Mouse (Mus musculus): ENCODE data around the gene Prss27.

Gene Prss27

DNA sequence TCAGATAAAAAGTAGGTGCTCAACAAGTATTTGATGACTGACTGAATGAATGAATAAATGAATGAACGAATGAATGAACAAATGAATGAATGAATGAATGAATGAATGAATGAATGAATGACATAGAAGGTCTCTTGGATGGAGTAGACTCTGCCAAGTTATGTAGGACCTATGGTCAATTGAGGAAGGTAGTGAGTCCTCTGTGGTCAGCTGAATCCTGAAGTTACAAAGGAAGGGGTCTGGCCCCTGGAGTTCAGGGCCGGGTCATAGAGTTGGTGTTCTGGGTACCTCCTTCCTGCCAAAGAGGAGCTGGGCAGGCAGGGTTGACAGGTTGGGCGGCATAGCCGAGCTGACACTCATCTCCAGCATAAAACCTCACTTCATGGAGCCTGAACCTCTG is at the start of gene Prss27:
TSS of gene Prss27 (plus strand) at position 301 of the 400 bp plus-strand sequence.
- no peak for DNase-seq (ENCODE audit: extremely low read depth, low read depth)

DNA sequence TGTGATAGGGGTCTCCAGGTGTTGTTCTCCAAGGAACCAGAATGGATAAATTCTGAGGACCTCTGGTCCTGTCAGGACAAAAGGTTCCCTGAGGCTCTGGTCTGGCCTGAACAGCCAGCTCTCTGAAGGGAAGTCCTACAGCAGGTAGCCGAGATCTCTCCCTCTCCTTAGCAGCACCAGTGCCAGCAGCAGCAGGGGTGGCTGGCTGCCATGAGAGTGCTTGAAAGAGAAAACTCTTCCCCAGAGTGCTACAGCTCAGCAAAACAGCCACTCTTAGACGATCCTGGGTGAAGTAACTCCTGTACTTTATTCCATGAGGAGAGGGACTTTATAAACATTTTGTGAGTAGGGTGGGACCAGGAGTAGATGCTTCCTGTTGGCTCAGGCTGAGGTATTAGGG is 48.1 kb upstream of the Prss27 start:
- no peak for DNase-seq (ENCODE audit: extremely low read depth, low read depth)

DNA sequence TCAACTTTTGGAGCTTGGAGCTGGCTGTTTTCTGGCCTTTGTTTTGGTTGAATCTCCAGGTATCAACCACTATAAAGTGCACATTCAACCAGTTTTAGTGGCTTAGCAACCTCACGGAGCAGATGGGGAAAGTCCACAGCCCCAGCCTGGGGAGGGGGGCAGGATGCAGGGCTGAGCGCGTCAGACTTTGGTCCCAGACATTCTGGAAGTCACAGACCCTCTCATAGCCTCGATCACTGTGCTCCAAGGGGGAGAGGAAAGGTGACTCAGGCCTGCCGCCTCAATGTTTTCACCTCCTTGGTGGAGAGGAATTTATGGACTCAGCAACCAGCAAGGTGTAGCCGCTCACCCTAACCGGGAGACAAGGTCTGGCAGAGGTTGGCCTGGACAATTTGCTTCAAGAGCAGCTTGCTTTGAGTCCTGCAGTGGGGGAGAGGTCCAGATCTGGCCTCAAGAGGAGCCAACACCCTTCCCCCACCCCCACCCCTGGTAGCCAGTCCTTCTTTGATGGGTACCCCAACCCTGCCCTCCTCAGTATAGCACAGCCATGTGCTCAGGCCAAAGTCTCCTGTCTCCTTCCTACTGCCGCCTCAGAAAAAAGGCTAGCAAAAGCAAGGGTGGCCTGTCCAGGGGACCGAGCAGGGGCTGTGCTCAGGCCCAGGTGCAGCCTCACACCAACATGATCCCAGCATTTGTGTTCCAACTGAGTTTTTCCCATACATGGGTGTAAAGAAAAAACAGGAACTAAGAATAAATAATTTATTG is 45.0 kb upstream of the Prss27 start:
- no peak for DNase-seq (ENCODE audit: extremely low read depth, low read depth)

DNA sequence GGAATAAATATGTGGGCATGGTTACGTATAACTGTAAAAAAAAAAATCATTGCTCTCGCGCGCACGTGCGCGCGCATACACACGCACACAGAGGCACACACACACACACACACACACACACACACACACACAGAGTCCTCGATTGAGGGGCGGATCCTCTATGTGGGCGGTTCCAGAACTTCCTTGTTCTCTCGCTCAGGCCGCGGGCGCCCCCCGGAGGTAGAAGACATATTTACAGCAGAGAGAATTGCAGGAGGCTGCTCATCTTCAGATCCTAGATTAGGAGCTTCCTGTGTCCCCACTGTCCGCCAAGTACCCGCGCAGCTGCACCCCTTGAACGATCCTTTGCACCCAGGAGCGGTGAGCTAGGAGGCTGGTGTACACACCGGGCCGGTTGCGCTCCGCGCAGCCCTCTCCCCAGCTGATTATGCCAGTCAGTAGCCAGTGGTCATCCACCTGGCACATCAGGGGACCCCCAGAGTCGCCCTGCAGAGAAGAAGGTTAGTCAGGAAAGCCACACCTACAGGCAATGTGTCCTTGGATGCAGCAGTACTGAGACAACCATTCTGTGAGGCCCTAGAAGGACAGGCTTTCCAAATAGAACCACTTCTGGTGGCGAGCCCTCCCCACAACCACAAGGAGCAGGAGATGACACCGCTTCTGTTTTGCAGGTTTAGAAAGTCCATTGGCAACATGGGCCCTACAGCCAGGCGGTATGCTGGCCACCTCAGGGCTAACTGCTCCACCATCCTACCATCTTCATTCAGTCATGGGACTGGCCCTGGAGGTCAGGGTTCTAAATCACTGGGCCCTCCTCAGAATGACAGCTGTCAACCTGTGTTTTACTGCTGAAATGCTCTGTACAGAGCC is 44.1 kb upstream of the Prss27 start:
- DNase-seq (ENCODE audit: extremely low read depth, low read depth) = peak; percentile 81

DNA sequence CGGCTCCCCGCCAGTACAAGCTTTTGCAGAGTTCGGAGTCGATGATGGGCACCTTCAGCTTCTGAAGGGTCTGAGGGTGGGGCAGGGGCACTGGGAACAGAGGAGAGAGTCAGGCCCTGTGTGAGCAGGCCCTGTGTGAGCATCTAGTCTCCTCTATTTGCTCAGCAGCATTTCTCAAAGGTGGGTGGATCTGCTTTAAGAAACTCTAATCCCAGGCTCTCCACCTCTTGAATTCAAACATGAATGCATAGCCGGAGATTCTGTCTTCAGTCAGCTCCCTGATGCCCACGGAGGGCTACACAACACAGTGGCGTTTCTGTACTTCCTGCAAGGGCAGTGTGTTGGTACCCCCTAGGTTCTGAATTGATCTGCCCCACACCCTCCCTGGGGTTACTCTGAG is 43.3 kb upstream of the Prss27 start:
- no peak for DNase-seq (ENCODE audit: extremely low read depth, low read depth)

DNA sequence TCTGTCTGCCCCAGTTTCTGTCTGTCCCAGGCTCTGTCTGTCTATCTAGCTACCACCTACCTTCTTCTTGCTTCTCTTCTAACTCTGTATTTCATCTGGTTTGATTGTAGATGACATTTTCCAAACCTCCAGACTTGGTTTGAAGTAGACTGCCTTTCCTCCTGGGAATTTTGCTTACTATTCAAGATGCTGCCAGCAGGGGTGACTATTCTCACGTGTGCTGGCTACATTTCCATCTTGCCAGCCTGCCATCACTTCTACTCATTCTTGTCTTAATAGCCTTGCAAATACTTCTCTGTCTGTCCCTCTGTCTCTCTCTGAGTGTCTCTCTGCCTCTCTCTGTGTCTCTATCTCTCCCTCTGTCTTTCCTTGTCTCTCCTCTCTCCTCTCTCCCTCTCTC is 42.5 kb upstream of the Prss27 start:
- DNase-seq (ENCODE audit: extremely low read depth, low read depth) = no peak

DNA sequence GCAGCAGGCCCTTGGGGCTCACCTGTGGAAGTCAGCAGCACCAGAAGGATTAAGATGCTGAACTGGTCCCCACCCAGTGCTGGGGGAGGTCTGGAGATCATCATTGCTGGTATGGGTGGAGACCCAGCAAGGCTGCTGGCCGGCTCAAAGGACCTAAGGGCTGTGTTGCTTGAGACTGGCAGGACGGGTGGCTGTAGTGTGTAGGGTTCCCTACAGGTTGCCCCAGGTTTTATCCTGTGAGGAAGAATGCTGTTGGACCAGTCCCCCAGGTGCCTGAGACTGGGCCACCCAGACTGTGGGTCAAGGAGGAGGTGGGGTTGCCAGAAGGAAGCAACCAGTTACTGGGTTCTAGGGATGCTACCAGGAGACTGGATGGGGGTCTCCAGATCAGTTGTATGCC is 40.0 kb upstream of the Prss27 start, which contains the start of gene Prss22:
TSS of gene Prss22 (minus strand) at position 200 of the 400 bp plus-strand sequence.
- DNase-seq (ENCODE audit: extremely low read depth, low read depth) = no peak

DNA sequence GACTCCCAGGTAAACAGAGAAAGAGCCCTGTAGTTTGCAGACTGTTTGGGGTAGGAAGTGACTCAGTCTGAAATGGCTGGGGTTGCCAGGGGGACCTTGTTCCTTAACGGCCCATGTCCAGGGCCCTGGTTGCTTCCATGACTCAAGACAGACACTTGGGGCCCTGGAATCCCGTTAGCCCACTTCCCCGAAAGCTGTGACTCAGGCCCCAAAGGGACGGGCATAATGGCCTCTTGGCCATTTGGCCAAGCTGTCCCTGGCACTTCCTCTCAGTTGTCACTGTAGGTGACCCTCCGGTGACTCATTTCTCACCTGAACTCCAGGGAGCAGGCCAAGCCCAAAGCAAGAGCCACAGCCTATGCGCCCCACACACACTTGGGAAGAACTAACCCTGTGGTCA is 39.6 kb upstream of the Prss27 start:
- DNase-seq (ENCODE audit: extremely low read depth, low read depth) = no peak

DNA sequence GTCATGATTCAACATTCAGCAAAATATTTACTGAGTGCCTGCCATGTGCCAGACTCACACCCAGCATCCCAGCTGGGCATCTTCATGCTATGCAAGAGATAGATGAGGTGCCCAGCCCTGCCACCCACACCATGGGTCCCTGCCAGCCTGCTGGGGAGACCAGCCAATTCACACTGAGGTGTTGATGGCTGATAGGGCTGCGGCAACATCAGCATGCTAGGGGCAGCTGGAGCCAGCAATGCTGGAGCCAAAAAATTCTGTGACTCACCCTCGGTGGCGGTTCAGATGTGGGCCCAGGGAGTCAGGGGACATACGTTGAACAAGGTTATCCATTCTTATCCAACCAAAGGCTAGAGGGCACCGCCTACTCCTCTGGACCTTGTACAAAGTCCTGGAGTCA is 37.5 kb upstream of the Prss27 start:
- no peak for DNase-seq (ENCODE audit: extremely low read depth, low read depth)

DNA sequence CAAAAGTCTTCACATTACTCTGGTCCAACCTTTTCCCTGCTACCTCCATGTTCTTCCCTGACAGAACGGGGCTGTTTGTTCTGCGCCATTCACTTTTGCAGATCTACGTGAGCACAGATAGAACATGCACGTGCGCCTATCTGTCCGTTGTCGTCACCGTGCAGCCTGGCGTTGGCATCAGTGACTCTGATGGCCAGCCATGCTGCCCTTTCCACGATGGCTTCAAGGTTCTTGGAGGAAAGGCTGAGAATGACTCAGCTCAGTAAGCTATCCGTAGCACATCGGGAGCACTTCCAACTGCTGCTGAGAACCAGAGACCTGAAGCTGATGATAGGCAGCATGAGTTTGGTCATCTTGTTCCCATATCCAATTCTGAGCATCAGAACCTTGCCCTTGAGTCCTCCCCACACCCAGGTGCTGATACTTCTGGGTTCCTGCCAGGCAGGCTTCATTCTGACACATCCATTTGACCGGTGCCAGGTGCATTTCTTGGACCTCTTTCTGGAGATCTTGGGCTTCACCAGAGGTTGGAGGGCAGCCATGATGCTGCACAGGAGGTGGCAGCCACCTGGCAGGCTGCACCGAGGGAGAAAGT is 33.8 kb upstream of the Prss27 start:
- no peak for DNase-seq (ENCODE audit: extremely low read depth, low read depth)

DNA sequence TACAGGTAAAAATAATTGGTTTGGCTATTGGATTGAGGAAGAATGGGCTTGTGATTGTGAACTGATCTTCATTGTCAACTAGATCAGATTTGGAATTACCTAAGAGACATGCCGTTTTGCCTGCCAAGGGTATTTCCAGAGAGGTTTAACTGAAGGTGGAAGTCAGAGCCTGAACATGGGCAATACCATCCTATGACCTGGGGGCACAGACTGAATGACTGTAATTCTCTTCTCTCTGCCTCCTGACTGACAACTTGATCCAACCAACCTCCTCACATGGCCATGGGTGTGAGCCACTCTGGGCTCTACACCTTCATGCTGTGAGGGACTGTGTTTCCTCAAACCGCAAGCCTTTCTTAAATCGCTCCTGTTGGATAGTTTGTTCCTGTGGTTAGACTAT is 32.9 kb upstream of the Prss27 start:
- no peak for DNase-seq (ENCODE audit: extremely low read depth, low read depth)

DNA sequence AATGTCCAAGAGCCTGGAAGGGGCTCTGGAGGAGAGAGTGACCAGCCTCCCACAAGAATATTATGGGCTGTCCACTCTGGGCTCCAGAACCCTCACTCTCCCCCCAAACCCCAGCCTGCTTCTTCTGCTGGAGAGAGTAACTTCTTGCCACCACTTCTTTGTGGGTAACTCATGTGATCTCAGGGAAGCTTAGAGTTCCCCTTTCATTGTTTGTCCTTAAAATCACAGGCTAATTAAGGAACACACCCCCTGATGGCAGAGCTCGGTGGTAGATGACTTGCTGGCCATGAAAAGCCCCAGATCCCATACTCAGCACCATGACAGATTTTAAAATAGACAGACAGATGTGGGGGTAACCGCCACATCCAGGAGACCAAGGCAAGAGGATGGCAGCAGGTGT is 31.0 kb upstream of the Prss27 start:
- DNase-seq (ENCODE audit: extremely low read depth, low read depth) = peak; percentile 68

DNA sequence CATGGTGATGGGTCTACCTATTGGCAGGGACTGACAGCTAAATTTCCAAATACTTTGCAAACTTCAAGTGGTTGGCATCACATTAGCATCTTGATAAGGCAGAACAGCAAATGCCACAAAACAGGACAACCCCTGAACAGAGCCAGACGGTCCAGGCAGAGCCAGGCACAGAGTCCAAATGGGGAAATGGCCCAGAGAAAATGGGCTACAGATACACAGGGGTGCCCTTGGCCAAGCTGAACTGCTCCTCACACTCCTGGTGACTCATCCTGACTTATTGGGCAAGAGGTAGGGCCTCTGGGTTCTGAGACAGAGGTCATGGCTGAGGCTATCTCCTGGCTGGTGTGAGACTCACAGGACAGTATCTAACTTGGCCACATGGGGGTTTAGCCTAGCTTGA is 30.6 kb upstream of the Prss27 start:
- no peak for DNase-seq (ENCODE audit: extremely low read depth, low read depth)

DNA sequence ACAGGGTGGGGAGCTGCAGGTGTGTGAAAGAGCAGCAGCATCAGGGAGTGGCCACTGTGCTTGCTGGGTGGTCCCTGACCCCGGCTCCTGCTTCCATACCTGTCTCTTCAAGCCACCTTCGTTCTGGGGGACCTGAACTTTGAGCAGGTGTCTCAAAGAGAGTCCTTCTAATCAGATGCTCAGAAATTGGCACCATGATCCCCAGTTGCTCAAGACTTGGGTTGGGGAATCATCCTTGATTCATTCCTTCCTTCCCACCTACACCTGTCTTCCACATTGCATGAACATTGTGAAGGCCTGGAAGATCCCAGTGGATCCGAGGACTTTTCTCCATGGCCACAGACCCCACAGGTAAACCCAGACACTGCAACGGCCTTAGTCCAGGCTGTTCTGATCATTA is 29.8 kb upstream of the Prss27 start:
- no peak for DNase-seq (ENCODE audit: extremely low read depth, low read depth)

DNA sequence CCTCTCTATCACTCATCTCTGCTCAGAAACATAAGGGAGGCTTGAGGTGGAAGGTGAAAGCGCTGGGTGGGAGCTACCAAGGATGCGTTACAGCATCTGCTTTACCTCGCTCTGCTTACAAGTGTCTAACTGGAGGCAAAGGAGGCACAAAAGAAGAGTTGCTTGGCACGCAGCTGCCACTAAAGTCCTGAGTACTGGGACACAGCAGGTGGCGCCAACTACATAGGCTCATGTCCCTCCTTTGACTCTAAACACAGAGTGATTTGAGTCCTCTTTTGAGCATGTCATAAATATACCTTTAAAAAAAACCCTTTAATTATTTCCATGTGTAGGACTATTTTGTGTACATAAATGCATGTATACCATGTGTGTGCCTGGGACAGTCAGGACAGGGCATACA is 28.3 kb upstream of the Prss27 start:
- DNase-seq (ENCODE audit: extremely low read depth, low read depth) = no peak

DNA sequence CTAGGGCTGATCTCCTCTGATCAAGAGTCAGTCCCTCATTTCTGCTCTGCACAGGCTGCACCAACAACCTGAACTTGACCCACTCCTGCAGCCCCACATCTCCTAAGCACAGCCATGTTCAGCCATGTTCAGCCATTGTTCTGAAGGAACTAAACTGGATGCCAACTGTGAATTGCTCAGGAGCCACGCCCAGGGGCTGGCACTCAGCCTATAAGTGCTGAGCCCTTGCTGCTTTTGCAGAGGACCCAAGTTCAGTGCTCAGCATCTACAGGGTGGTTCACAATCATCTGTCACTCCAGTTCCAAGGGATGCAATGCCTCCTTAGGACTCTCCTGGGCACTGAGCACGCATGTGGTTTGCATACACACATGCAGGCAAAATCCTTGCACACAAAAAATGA is 25.0 kb upstream of the Prss27 start:
- DNase-seq (ENCODE audit: extremely low read depth, low read depth) = no peak

DNA sequence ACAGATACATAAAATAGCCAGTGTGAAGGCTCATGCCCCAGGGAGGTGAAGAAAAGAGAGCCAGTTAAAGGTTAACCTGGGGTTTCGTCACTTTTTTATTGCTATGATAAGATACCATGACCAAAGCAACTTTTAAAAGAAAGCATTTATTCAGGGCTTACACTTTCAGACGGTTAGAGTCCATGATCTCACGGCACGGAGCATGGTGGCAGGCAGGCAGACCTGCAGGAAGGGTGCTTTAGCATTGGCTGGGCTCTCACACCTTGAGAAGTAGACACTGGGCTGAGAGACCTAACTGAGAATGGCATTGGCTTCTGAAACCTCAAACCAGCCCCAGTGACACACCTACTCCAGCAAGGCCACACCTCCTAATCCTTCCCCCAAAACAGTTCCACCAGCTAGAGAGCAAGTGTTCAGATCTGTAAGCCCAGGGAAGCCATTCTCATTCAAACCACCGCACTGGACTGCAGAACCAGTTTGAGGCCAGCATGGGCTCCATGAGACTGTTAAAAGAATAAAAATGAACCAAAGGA is 23.4 kb upstream of the Prss27 start:
- no peak for DNase-seq (ENCODE audit: extremely low read depth, low read depth)

DNA sequence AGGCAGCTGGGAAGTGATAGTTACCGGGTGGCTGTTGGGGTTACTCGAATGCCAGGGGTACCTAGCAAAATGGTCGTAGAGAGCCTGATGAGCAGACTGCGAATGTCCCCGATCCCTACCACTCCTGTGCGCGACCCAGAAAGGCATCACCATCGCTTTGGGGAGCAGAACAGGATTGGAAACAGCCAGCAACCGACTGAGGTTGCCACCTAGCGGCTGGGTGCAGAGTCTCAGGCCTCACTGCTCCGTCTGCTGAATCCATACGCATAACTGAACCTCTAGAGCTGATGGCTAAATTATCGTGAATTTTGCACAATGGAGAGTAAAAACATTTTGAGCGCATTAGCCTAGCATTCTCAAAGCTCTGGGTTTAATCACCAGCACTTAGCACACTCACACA is 22.2 kb upstream of the Prss27 start:
- peak; percentile 28 for DNase-seq (ENCODE audit: extremely low read depth, low read depth)

DNA sequence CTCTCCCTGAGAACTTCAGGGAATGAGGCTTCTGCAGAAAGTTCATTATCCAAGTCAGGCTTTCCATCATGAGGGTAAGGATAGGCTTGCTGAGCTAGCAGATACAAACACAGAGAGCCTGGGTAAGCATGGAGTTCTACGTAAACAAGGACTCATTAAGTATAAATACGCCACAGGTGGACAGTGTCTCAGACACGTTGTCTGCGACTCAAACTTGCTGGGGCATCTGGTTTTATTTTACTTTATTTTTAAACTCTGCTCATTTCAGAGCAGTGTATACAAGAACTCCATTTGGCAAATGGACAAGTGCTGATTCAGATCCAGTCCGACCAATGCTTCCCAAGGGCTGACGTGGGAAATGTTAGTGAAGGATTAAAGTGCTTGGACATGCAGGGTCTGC is 17.2 kb upstream of the Prss27 start:
- DNase-seq (ENCODE audit: extremely low read depth, low read depth) = no peak

DNA sequence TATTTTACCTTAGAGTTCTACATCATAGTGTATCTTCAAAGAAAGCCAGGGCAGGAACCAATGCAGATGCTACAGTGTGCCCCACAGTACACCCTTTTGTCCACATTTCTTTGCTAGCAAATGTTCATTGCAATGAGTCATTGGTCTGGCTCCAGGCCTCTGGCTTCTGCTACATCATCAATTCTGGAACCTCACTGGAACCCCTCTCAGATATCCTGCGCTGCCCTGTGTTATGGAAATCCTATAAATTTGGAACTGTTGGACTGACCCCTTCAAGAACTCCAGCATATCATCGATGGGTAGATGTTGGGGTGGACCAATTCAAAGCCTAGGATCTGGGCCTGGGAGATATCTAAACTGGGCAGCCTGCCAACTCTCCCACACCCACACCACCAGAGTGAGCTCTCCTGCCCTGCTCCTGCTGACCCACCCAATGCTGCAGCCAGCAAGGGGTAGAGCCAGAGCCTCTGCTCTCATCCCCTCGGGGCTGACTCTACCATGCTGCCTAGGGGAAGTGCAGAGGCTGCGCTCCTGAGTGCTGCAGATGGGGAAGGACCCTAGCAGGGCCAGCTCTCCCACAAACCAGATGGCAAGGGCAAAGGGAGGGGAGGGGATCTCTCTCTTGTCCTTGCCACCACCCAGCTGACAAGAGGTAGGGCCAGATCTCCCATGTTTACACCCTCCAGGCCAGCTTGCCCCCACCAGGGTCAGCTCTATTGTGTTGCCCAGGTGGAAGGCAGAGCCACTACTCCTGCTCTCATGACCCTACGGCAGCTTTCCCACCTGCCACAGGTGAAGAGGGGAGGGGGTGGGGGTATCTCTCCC is 16.4 kb upstream of the Prss27 start:
- DNase-seq (ENCODE audit: extremely low read depth, low read depth) = no peak

DNA sequence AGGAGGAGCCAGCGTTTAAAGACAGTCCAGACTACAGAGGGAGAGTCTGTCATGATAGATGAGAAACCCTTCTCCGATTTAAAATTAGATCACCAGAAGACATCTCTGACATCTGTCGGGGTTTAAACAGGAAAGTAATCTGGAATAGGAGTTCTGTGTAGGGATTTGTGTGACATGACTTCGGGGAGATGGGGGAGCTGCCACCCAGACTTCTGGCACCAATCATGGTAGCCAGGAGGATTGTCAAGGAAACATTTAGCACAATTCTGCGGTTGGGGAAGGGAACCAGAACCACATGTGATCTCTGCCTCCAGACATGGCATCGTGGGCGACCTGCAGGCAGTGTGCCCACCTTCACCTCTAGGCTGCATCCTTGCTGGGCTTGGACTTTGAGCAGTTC is 8.5 kb upstream of the Prss27 start:
- no peak for DNase-seq (ENCODE audit: extremely low read depth, low read depth)
